Mouse (Mus musculus) adrenal gland, adult 2 months (tissue): ENCODE measurements around the gene Lrfn1. TPM values are rescaled to one million over a fixed set of nuclear protein-coding genes. Genes with fewer than 3 reads are reported as not detected.

Experiments used
- DNase-seq: peaks from one replicate; pipeline ENCODE4 v3.0.0; 2021
- long read RNA-seq: library from polyadenylated mRNA; stranded (forward); transcript quantifications from one replicate; pipeline ENCODE4 v2.0.0, GENCODE M21; 2021
- polyA plus RNA-seq: library from polyadenylated mRNA; depleted of rRNA; stranded (reverse); fragments of >200 nt; gene quantifications from 2 replicates; pipeline ENCODE4 v1.2.3, GENCODE M21; 2012; rRNA removed
- total RNA-seq, 2 experiments: library from RNA; stranded (reverse); gene quantifications; 2 replicates each; pipeline ENCODE4 v1.2.3; 2021

The Lrfn1 gene
- 10 to 100 TPM; 12.9 to 25.4 TPM for total RNA-seq
- polyA plus RNA-seq = 33.6 and 37.1 TPM in 2 replicates
- long read RNA-seq, partial matches to known transcripts = 3 of 15 reads
- long read RNA-seq, other reads (novel, unspliced or antisense) = 10 of 15 reads

DNA sequence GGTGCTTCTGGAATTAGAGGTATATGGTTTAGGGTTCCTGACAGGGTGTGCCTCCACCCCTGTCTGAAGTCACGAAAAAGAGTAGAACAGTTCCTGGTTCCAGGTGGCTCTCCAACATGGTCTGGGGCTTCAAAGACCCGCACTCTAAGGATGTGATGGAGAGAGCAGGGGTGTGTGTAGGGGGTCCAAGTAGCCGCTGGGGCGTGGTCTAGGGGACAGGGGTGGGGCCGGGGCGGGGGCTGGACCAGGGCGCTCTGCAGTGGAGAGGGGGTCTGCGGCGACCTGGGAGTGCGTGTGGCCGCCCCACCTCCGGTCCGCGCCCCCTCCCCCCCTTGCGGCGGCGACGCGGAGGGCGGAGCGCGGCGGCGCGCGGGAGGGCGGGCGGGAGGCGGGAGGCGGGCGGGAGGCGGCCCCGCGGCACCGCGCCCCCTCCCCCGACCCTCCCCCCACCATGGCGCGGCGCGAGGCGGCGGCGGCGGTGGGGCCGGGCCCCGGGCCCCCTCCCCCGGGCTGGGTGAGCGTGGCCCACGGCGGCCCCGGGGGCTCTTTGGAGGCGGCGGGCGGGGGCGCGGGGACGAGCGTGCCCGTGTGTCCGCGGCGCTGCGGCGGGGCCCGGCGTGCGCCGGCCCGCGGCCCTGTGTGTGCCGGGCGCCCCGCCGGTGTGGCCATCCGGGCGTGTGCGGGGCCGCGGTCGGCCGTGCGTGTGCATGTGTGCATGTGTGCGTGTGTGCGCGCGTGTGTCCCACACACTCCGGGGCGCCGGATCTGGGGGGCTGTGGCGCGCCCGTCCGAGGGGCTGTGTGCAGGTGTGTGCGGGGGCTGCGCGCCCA lies at the start of gene Lrfn1:
Gene Lrfn1 (plus strand): TSS at position 450 of the 830 bp plus-strand sequence.
- DNase-seq = peak; percentile 37

DNA sequence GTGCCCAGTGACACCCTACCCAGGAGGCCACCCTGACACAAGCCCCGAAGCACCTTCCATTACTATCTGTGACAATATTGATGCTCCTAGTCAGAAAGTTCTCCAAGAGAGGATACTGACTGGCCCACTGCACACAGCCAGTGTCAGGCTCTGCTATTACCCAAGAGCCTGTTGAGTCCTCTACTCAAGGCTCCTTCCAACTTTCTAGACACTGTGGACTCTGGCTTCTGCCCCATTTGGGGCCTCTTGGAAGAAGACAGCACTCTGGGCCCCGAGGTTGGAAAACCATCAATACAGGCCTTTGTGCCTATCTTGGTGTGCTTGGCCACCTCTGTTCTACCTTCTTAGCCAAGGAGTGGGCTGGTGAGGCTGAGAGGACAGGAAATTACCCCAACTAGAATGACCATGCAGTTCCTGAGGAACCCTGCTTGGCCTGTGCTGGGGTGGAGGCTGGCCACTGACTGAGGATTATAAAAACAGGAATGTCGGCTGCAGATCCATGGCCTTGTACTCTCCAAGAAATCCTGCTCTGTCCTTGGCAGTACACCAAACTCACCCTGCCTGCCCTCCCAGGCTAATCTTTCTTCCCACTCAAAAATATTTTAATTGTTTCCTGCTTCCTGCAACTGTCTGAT lies 40.8 kb upstream of the Lrfn1 start:
- peak; percentile 88 for DNase-seq

DNA sequence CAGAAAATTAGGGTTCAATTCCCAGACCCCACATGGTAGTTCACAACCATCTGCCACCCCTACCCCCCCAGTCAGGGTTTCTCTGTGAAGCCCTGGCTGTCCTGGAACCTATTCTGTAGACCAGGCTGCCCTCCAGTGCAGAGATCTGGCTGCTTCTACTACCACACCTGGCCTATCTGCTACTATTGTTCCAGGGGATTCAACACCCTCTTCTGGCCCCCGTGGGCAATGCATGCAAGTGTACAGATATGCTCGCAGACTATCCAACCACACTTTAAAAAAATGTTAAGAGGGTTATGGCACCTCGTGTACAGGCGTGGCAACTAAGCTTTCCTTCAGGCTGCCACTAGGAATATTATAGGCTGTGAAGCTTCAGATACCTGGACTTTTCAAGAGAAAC lies 39.0 kb upstream of the Lrfn1 start:
- no peak for DNase-seq

DNA sequence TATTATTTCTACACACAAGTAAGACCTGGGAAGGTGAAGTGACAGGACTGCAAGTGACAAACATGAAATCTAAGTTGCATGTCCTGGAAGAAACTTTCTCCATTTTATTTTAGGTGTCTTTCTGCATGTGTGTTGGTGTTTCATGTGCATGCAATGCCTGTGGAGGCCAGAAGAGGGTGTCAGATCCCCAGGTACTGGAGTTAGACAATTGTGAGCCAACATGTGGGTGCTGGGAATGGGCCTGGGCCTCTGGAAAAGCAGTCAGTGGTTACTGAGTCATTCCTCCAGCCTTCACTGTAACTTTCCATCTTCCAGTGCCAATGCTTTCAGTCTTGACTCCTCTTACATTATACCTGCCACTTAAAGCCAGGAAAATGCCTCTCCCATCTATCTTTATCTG lies 34.4 kb upstream of the Lrfn1 start:
- peak; percentile 31 for DNase-seq

DNA sequence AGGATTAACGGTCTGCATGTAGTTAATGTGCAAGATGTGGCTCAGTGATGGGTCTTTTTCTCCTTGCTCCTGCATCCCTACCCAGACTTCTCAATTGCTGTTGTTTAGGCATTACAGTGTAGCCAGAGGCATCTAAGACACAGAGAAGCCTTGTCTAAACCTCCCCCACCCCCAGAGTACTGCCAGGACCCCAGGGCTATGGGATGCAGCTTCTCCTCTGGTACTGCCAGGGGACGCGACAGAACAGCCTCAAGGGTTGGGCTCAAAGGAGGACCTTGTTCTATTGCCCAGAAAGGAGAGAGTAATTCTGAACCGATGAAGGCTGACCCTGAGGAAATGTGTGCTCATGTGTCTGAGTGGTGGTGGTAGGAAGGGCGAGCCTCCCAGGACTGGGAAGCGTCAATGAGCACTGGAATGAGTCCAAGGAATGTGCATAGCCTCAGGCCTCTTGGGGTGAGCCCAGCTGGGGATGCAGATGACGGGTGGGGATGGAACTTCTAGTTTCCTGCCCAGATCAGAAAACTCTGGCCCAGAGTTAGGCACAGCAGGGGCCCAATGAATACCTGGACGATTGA lies 33.6 kb upstream of the Lrfn1 start:
- peak; percentile 61 for DNase-seq

DNA sequence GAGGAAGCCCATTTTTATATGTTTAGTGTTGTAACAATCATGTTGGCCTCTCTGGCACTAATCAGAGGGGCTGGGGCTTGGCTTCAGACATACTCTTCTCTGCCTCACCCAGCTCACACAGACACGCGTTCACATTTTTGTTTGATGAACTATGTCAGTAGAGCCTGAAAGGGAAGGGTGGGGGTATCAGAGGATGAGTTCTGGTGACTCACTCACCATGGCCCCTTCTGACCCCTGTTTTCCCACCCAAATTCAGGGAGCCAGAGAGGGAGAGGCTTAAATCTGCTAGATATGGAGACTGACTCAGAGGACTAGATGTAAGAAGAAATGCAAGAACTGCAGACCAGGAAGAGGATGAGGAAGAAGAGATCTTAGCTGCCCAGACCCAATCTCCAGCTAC lies 32.4 kb upstream of the Lrfn1 start:
- no peak for DNase-seq

DNA sequence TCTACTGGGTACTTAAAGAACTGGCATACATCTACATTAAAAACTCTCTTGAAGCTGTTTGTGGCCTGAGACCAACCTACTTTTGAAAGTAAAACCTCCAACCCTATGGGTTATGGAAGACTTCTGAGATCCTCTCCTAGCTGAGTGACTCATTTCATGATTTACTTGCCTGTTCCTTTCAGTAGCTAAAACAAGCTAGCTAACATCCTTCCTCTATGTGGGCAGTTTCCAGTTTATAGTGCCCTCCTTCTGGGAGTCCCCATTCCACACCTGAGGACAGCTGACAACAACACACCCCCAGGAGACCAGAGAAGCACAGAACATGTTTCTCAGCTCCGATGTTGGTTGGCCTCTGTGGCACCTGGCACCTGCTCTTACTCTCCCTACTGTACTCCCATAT lies 28.8 kb upstream of the Lrfn1 start:
- DNase-seq = no peak

DNA sequence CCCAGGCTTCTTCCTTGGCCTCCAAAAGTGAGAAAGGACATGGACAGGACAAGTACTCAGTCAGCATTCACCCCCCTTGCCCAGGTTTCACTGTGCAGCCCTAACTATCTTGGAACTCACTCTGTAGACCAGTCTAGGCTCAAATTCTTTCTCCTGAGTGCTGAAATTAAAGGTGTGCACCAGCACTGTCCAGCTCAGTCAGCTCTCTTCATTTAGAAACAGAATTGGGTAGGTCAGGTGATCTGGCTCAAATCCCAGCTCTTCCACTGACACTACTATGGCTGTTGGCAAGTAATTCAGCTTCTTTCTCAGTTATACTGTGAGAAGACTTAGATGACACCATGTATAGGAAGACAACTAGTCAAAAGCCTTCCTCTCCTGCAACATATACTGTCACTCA lies 24.0 kb upstream of the Lrfn1 start:
- DNase-seq = no peak

DNA sequence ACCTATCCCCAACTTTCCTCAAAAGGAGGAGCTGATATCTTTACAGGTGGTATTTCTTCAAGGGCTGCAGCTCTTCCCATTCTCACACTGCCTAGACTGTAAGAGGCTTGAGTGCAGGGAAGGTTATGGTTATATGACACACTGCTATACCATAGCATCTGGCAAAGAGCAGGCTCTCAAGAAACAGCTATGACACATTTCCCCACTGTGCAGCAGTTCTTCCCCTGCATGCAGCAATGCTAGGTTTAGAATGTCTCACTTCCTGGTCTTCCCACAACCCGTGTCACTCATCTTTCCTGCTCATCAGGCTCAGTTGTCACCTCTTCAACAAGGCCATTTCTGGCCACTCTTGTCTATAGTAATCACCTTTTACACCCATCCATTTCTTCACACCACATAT lies 21.3 kb upstream of the Lrfn1 start:
- DNase-seq = no peak

DNA sequence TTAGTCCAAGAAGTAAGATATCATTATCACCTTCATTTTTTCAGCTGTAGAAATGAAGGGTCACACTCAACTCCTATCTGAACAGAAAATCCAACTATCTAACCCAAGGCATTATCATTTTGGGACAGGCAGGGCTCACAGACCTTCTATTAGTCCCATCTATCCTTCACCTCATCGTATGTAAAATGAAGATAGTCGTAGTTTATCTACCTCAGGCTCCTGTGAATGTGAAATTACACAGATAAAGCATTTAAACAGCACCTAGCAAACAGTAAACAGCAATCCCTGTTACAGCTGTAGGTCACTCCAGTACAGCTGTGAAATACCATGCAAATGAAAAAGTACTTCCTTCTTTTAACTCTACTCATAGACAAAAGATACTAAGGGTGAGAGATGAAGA lies 19.5 kb upstream of the Lrfn1 start:
- no peak for DNase-seq

DNA sequence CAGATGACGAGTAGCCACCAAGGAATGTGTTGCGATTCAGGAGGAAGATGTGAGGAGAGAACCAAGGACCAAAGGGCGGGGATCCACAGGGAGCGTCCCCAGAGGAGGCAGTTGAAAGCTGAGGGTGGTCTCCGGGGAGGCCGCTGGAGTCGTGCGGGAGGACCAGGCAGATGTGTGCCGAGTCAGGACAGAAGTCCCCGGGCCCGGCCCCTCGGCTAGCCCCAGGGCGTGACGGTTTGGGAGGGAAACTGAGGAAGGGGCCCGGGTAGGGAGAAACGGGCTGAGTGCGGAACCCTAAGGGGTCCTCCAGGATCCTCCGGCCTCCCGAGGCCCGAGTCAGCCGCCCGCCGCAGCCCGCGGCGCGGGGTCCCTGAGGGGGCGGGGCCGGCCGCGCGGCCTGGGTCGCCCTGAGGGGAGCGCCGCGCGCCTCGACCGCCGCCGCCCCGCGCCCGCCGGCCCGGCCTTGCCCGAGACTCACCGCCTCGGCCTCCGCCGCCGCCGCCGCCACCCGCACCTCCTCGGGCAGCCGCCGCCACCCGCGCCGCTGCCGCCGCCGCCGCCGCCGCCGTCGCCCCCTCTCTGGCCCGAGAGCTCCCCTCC lies 16.0 kb upstream of the Lrfn1 start:
- peak; percentile 40 for DNase-seq

DNA sequence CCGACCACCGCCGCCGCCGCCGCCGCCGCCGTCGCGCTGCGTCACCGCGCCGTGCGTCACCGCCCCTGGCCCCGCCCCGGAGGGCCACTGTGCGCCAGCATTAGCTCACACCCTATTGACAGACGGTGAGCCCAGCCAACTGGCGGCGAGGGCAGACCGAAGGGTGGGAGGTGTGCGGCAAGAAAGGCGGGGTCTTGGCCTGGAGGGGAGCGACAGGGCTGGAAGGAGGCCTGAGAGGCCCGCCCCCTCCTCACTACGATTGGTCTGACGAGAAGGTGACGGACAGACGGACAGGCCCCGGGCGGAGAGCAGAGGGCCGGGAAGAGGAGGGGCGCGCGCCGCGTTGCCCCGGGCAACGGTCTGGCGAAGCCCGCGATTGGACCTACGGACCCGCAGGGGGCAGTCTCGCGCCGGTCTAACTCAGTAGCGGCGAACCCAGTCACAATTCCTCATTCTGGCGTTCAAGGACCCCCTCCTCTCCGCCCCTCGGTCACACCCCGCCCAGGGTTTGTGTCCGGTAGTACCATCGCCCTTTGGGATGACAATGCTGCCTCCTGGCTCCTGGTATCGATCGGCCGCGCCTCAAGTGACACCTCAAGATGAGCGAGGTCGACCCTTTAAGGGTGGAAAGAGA lies 15.4 kb upstream of the Lrfn1 start:
- DNase-seq = peak; percentile 100

DNA sequence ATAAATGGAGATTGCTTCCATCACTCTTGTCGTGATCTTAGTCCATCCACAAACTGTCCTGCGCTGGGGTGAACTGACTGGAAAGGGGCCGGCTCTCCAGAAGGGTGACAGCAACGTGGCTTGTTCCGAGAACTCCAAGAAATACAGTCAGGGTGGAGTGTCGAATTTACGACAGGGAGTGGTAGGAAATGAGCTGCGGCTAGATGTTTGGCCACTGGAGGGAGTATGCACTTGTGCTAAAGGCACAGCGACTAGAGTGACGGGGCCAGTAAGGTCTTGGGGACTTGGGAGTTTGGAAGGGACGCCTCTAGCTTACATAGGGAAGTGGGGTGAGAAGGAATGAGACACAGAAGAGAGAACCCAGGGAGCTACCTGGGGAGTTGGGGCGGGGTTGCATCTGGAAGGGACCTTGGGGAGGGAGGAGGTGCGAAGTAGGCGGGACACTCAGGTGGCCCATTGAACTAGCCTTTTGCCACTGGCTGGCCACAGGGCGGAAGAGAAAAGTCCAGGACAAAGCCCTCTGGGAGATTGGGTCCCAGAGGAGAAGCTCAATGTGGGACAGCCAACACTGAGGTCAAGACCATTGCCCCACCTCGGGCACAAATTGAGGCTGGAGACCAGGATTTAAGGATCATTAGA lies 14.7 kb upstream of the Lrfn1 start, which contains the start of gene Gmfg:
Gene Gmfg (plus strand): TSS at position 516 of the 639 bp plus-strand sequence.
- DNase-seq = peak; percentile 84

DNA sequence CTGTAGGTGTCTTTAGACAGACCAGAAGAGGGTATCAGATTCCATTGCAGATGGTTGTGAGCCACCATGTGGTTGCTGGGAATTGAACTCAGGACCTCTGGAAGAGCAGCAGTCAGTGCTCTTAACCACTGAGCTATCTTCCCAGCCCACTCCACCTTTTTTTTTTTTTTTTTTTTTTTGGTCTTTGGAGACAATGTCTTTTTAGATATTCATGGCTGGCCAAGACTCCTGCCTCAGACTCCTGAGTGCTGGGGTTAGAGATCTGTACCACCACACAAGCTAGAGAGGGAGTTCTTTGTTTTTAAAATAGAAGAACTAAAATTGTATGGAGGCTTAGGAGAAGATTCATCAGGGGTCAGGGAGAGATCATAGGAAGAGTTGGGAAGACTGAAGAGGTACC lies 13.8 kb upstream of the Lrfn1 start:
- no peak for DNase-seq

DNA sequence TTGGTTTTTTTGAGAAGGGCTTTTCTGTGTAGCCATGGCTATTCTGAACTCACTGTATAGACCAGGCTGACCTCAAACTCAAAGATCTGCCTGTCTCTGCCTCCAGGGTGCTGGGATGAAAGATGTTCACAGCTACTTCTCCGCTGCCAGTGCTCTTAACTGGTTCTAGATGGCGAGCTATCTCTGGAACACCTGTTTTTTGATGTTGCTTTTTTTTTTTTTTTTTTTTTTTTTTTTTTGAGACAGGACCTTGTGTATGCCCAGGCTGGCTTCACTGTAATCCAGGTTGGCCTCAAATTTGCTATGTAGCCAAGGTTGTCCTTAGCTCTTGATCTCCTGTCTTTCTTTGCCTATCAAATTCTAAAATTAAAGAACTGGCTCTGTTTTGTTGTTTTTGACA lies 13.0 kb upstream of the Lrfn1 start:
- no peak for DNase-seq

DNA sequence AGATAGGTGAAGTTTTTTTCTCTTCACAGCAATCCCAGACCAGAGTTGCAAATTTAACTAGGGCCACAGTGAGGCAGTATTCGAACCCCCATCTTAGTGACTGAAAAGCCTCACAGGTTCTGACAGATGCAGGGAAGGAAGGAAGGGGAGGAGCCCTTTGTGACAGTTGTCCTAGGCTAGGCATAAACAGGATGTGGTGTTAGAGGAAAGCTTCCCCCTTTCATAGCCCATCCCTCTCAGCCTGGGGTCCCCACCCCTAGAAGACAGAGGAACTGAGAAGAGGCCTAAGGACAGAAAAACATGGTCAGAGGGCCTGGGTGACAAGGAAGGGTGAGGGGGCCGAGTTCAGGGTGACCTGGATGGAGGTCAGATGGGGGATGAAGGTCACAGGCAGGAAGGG lies 11.0 kb upstream of the Lrfn1 start:
- peak; percentile 42 for DNase-seq

DNA sequence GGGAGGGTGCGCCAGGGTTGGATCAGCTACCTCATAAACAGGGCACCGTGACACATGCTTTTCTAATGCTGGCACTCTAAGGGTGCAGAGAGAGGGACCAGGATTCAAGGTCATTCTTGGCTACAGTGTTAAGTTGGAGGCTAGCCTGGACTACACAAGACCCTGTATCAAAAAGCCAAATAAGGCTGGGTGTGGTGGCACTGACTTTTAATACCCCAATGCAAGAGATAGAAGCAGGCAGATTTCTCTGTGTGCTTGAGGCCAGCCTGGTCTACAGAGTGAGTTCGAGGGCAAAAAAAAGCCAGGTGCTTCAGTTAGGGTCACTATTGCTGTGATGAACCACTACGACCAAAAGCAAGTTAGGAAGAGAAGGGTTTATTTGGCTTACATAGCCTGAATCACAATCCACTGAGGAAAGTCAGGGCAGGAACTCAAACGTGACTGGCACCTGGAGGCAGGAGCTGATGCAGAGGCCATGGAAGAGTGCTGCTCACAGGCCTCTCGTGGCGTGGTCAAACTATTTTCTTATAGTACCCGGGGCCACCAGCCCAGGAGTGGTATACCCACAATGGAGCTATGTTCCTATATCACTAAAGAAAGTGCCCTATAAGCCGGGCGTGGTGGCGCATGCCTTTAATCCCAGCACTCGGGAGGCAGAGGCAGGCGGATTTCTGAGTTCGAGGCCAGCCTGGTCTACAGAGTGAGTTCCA lies 9.8 kb upstream of the Lrfn1 start:
- no peak for DNase-seq

DNA sequence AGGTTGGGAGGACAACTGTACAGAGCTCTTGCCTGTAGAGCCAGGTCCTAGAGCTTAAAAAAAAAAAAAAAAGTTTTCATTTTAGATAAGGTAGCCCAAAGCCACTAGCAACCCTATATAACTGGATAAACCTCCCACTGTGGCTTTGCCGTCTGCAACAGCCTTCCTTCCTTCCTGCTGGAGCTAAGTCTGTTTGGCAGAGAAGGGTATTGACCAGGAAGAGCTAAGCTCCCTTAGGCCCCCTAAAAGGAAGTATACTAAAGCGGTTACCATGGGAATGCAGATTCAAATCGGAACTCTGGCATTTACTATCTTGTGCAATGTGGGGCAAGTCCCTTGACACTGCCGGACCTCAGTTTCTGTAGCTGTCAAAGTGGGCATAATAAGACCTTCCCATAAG lies 9.1 kb upstream of the Lrfn1 start:
- DNase-seq = no peak

DNA sequence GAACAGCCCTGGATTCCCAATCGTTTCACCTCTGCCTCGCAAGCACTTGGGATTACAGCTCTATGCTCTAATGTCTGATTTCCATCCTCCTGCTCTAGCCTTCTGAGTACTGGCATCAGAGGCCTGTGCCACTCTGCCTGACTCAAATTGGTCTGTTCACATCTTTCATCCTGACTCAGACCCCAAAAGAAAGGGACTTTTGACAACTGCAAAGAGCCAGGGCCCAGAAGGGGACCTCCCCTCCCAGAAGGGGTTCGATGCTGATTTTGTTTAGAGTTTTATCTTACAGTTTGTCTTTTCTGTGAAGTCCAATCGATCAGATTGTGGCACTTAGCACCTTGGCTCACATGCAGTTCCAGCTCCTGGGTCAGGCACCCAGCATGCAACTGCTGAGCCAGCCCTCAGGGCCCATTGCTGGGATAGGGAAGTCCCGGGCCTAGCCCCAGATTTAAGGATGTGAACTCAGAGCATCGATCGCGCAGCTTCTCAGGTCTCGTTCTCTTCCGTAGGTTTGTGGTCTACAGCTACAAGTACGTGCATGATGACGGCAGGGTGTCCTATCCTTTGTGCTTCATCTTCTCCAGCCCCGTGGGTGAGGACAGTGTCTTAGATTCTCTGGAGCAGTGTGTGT lies 7.3 kb upstream of the Lrfn1 start:
- DNase-seq = no peak

DNA sequence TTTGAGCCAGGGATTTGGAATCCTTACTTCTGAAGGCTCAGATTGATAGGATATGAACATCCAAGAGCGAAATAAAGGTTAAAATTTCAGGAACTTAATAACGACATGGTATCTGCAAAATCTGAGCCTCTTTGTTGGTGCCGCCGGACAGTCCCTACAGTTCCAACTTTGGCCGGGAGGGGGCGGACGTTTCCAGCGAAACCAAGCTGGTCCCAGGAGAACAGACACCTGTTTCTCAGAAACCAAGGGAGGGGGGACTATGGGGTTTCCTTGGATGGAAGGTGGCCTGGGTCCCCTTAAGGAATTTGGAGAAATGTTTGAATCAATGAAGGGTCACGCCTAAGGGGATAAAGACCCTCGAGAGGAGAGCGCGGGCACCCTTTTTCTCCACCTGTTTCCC lies 5.3 kb upstream of the Lrfn1 start:
- DNase-seq = peak; percentile 81
